Mouse (Mus musculus): Measurements from ENCODE around the gene Trip10.
"Not testable (repeated sequence)": the region's sequence is repeated elsewhere in the genome, so short reads cannot be mapped to it uniquely, and the experiment has no call there.

The Trip10 gene

DNA sequence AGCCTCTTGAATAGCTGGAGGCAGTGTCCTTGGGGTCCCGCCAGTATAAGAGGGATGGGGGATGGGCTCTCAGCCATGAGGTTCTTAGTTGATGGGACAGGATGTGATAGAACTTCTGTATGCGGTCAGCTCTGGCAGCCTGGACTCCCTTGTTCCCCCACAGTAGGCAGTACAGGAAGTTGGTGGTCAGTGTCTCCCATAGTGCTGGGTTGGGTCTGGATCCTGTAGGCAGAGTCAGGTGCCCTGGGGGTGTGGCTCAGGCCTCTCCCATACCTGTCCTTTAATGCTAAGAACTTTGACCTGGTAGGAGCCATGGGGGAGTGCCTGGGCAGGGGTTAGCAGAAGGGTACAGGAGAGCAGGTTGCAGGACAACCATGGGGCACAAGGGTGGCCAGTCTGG, 14.9 kb downstream of the Trip10 start:
- DNase-seq (ENCODE audit: low spot score), result no peak

DNA sequence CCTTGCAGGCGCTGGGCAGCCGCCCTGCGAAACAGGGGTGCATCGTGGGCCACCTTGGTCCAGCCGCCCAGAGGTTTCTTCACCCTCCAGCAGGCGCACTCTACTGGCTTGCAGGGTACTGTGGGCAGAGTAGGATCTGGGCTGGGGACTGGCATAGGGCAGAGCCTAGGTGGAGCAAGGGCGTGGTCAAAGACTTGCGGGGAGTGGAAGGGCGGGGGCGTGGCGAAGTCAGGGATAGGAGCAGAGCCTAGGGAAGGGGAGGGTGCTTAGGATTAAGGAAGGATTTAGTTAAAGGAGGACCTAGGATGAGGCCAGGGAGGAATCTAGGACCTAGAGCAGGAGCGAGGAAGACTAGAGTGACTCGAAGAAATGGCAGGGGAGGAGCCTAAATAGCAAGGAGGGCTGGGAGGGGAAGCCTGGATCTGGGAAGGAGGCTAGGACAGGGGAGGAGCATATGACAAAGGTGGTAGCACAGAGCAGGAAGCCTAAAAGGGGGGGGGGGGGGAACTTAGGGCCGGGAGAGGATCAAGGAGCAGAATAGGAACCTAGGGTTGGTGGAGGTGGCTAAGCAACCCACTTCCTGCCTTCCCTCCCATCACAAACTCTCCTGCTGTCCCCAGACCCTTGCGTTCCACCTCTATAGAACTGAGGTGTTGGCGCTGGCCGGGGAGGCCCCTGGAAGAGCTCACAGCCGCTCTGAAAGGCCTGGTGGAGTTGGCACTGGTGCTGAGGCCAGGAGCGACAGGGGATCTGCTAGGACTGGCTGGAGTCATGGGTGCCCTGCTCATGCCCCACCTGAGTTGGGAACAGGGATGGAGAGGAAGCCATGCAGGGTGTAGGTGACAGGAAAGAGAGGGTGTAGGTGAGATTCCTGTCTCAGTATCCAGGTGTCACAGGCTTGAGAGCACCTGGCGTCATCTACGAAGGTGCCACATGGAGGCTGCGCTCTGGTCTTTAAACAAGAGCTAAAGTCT, 16.0 kb downstream of the Trip10 start:
- peak; percentile 26 for DNase-seq (ENCODE audit: low spot score)

DNA sequence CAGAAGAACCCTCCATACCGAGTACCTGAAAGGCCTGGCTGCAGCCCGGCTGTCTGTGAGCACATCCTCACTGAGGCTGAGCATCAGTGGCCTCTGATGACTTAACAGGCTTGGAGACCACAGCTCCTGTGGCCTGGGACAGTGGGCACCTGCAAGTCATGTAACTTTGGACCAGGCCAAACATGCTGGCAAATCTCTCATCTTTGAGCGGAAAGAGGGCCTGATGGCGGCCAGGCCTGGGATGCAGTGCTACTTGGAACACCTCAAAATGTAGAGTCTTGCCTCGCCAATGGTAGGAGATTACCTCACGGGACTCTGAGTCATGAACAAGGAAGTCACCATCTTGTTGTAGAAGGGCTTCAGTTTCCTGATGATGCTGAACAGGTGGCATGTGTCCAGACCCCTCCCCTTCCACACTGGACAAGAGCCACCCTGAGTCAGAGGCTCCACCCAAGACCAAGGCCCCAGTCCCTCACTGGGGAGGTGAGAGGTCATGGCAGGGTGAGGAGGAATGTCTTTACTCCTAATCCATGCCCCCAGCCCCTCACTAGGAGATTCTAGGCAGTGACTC, 18.4 kb downstream of the Trip10 start:
- DNase-seq (ENCODE audit: low spot score), result no peak

DNA sequence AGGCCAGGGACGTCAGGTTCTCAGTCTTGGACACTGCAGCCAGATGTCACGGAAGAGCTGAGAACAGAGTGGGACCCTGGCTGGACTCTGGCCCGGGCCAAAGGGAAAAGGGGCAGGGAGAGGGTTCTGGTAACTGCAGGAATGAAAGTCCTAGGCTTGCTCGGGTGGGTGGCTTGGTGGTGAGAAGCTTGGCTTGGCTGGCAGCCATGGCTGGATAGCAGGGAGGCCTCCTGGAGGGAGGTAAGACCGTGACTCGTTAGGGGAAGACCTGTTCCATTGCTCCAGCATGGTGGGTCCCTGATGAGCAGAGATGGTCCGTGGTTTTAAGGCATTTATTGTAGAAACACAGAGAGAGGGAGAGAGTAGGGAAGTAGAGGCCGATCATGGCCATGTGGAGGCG, 22.0 kb downstream of the Trip10 start:
- no peak for DNase-seq (ENCODE audit: low spot score)

DNA sequence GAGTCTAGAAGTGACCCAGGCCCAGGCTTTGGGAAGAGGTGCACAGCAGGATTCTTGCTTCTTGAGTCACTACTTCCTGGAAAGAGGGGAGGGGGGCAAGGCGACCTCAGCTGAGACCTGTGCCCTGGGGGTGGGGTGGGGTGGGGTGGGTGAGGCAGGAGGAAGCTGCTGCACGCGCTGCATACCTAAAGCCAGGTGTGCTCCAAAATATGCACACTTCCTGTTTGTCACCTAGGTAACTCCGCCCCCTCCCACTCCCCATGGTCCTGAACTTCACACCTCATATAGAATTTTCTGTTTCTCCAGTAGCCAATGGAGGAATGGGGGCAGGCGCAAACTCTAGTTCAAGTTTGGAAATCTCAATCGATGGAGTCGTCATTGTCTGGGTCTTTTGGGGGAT, 24.6 kb downstream of the Trip10 start:
- DNase-seq (ENCODE audit: low spot score), result no peak

DNA sequence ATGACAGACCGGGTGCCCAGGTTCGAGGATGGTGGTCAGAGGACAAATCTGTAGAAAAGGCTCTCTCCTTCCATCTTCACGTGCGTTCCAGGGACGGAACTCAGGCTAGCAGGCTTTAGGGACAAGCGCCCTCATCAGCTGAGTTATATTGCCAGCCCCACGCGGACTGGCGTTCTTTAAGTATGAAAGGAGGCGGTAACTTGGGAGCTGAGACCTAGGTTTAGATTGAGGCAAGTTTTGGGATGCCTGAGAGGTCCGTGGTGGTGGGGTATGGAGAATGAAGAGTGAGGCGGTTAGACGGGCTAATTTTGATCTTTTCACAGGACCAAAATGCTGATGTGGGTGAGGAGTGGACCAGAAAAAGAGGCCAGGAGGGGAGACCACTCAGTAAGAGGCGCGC, 25.4 kb downstream of the Trip10 start:
- DNase-seq (ENCODE audit: low spot score), result peak; percentile 19

DNA sequence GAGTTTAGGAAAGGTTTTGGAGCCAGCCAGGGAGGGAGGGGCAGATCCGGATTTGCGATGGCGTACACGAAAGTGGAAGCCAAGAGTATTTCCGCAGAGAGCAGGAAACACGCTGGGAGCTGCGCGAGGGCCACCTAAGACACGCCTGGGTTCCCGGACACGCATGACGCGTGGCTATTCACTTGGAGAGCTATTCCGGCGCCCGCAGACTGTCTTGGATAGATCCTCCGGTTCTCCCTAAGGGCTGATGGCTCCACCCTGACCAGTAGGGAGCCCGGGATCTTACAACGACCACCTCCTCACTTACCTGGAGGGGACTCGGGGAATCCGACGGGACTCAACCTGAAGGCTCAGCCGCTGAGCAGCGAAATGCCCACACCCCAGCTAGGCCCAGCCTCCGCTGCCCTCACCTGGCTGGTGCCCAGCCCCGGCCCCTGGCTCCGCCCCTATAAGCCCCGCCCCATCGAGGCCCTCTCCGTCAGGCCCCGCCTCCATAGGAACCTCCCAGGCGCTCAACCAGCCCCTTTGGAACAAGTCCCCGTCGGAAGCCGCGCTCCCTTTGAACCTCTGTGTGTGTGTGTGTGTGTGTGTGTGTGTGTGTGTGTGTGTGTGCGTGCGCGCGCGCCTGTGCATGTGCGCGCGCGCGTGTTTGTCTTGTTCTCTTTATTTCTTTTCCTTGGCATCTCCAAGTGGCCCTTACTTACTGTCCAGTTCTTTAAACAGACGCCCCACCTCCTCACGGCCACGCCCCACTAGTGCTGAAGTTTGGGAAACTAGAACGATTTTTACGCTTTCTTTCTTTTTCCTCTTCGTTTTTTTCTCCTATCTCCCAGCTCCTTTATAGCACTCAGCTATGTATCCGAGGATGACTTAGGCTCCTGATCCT, 26.1 kb downstream of the Trip10 start:
- peak; percentile 76 for DNase-seq (ENCODE audit: low spot score)

DNA sequence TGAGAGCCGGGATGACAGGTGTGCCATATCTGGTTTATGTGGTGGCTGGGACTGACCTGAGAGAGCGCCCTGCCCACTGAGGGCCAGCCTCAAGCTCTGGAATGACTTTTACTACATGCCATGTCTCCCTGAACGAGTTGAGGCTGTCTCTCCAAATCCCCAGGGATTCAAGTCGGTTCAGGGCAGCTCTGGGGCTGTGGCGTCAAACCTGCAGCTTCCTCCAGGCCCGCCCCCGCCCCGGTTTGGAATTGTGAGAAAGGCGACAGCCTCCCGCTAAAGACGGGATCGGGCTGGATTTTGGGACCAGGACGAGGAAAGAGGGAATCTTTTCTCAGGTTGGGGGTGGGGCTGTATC, 26.7 kb downstream of the Trip10 start:
- peak; percentile 22 for DNase-seq (ENCODE audit: low spot score)

DNA sequence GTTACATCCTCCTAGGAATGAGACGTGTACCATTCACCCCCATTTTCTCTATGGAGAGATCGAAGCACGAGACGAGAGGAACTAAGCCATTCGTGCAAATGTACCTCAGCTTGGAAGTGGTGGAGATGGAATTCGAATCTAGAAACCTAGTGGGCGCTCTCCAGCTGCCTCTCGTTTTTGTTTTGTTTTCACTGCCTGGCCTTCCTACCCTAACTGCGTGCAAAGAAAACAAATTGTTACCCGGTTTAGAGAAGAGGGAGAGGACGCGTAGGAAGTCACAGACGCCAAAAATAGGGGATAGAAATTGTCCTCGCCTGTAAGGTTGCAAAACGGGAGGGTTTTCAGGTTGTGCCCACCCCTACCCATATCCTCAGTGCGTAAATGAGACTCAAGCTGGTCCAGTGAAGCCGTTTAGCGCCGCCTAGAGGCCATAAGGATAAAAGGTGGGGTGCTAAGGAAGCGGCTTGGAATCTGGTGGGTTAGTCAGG, 27.4 kb downstream of the Trip10 start:
- DNase-seq (ENCODE audit: low spot score), result peak; percentile 92

DNA sequence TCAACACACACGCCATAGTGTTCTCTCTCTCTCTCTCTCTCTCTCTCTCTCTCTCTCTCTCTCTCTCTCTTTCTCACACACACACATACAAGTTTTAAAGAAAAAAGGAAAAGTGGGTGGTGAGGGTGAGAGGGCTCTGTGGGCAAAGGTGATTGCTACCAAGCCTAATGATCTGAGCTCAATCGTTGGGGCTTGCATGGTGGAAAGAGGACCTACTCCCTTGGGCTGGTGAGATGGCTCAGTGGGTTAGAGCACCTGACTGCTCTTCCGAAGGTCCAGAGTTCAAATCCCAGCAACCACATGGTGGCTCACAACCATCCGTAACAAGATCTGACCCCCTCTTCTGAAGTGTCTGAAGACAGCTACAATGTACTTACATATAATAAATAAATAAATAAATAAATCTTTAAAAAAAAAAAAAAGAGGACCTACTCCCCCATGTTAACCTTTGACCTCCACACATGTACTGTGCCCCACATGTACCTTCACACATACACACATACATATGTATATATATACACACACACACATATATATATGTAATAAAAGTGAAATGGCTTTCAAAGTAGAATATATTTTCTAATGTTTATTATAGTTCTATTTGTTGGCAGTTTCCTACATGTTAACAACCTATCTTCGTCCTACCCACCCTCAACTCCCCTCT, 28.5 kb downstream of the Trip10 start:
- not testable (repeated sequence) for DNase-seq (ENCODE audit: low spot score)

DNA sequence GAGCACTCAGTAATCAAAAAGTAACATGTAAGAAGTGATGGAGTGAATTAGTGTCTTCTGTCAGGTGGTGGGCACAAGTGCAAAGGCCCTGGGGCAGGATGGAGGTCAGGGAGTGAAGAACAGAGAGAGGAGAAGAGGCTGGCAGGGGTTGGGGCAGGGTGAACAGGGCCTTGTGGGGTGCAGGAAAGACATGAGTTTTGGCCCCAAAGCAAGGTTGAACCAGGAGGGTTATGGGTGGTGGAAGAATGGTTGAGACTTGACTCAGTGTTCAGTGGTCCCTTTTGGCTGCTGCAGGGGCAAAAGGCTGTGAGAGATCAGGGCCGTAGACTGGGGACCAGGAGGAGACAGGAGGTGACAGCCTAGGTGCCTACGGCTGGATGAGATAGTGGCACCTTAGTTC, 29.3 kb downstream of the Trip10 start:
- no peak for DNase-seq (ENCODE audit: low spot score)

DNA sequence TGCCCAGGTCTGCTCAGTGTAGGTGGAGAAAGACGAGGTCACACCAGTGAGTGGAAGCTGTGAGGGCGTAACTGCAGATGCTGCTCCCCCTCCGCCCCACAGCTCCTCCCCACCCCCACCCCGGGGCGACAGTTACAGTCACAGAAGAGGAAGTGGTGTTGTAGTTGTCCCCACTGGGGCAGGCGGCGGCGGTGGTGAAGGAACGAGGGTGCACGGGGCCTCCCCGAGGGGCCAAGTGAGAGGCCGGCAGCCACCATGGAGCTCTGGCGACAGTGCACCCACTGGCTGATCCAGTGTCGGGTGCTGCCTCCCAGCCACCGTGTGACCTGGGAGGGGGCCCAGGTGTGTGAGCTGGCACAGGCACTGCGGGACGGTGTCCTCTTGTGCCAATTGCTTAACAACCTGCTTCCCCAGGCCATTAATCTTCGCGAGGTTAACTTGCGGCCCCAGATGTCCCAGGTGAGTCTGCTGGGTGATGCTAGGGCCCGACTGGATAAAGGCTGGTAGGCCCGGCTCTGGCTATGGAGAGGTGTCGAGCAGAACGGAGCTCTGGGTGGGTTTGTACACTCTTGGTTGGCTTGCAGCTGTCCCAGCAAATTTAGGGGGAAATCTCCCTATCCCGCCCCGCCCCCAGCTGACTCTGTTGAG, 29.8 kb downstream of the Trip10 start, which contains the start of gene Vav1:
Gene Vav1, plus strand, starts transcription at position 158 of the 648 bp plus-strand sequence.
- DNase-seq (ENCODE audit: low spot score), result no peak

DNA sequence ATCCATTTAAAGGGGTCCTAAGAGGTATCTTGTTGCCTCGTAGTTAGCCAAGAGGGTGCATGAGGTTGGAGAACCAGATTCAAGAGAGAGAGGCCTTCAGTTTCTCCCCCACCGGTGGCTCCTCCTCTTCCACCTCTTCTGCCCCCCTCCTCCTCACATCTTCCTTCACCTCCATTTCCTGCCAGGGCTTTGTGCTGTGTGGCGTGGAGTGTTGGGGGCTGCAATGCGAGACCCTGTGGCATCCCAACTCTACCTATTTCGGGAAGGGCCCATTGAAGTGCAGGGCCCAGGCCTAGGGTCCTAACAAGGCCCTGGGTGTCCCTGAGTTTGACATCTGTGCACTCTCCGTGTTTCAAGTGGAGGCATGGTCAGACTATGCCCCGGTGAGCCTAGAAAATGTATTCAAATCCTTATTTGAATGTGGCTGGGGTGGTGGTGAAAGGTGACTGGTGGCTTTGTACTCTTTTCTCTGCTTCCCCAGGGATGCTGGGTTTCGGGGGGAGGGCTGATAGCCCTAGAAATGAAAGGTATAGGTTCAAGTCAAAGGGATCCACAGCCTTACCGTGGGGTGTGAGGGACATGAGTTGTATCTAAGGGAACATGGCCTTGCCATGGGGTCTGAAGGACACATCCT, 30.5 kb downstream of the Trip10 start:
- no peak for DNase-seq (ENCODE audit: low spot score)

DNA sequence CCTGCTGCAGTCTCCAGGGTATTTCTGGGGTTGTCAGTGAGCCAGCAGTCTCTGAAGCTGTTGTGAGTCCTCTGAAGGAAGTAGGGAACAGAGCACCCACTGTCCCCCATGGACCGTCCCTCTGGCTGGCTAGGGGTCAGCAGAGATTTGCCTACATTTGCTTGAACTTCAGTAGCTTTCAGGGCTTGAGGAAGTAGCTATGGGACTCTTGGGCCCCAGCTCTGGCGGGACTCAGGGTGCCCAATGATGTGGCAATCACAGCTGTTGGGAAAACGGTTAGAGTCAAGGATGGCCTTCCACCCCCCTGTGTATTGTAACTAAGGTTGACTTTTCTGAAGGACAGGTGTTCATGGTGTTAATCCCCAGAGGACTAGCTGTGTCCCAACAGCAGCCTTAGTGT, 31.2 kb downstream of the Trip10 start:
- DNase-seq (ENCODE audit: low spot score), result no peak

DNA sequence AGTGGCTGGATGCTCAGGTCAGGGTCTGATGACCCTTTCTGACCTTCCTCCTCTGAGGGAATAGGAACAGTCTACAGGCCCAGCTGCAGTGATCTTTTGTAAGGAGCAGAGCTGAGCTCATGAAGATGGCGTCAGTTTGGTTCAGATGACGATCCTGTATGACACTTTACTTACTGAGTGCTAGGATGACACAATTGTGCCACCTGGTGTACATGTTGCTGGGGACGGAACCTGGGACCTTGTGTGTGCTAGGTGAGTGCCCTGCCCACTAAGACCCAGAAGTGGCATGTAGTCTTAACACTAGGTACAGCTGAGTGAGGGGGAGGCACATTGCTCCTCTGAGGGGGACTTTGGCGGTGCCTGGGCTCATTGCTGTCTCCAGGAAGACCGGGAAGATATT, 34.7 kb downstream of the Trip10 start:
- DNase-seq (ENCODE audit: low spot score), result no peak

DNA sequence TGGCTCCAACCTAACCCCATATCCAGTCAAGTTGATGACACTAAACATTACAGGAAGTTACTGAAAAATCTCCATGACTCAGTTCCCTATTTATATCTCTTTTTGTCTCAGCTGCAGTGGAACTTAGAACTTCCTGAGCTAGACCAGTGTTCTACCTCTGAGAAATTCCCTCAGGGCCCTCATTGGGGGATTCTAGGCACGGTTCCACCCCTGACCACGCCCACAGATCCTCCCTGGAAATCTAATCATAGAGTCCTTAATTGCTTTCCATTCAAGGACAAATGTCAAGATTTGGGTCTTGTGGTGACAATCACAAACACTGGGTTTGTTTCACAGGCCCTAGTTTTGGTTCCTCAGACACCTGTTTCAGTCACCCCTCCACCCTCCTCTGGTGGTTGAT, 35.8 kb downstream of the Trip10 start:
- DNase-seq (ENCODE audit: low spot score), result no peak

DNA sequence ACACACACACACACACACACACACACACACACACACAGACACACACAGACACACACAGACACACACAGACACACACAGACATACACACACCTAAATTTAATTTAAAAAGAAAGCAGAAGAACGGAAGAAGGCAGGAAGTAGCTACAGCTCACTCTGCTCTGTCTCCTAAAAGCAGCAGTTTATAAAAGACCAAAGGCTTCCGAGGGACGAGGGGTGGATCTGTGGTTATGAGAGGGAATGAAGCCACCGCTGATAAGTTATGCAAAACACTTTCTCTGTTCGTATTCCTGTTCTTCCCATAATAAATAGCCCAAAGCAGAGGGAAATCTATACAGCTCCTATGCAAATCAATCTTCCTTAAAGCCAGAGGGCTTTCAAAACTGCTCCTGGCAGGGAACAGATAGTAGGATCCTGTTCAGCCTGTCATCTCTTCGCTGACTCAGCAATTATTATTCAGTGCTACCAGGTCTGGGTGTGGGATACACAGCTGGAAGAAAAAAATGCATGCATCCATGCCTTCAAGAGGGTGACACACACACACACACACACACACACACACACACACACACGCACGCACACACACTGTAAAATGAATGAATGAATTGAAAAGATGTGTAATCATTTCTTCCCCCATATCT, 37.6 kb downstream of the Trip10 start:
- DNase-seq (ENCODE audit: low spot score), result no peak

DNA sequence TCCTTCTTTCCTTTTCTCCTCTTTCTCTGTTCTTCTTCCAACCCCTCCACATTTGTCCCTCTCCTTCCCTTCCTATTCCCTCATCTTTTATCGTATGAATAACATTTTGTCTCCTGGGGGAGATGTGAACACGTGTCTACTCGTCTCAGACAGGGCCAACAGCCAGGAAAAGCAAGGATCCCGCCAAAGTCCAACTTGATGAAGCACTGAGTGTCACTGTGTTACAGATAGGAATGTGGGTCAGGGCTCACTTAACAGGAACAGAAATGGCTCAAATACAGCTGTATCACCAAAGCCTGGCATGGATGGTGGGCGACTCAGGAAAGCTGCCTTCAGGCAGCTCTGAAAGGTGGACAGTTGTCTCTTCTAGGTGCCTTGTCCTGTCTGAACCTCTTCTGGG, 40.0 kb downstream of the Trip10 start:
- no peak for DNase-seq (ENCODE audit: low spot score)

DNA sequence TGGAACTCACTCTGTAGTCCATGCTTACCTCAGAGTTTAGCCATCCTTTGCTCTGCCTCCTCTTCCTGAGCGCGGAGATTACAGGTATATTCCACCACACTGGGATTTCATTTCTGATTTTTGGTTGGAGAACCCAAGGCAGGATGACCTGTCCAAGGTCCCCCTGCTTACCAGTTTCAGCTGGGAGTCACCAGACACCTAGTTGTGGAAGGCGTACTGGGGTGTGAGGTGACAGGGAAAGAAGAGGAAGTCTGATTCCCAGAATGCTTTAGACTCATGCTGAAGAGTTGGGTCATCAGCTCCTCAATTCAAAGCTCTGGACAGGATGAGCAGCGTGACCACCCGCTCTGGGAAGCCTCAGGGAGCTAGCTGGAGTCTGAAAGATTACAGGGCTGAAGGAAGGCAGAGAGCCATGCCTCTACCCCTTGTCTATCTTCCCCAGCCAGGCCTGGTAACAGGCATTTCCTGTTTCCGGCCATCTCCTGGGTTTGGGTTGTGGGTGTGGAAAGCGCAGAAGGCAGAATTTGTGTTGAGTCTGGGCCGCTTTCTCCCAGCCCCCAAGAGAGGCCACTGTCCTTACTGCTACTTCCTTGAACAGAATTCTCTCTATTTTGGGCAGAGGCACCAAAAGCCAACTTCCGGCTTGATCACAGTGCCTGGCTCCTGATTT, 40.9 kb downstream of the Trip10 start:
- peak; percentile 4 for DNase-seq (ENCODE audit: low spot score)

DNA sequence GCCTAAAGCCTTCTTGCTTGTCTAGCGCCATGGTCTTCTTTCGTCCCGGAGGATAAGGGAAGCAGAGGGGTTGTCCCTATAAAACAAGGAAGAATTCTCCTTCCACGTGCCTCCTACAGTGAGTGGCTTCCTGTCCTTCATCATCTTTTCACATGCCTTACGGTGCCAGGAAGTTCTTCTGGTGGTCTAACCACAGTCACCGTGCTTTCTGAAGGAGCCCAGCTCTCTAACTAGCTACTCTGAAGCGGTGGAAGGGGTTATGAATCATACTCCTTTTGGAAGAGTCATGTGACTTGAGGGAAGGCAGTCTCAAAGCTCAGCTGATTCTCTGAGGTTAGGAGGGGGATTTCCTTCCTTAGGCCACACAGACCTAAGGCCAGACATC, 41.4 kb downstream of the Trip10 start:
- DNase-seq (ENCODE audit: low spot score), result no peak
